Mouse (Mus musculus) liver, adult 2 months (tissue): ENCODE measurements around the gene Zdhhc25. TPM values are rescaled to one million over a fixed set of nuclear protein-coding genes. Genes with fewer than 3 reads are reported as not detected.

Experiments used
- DNase-seq: peaks from one replicate; pipeline ENCODE4 v3.0.0-alpha.2; 2011; ENCODE audit warnings: low read depth, low spot score; ENCODE audit errors: extremely low read depth
- H3K27ac ChIP-seq: fragments of 200-500 bp; replicated peaks from 2 replicates; pipeline ENCODE4 v1.5.1; 2012; ENCODE audit warnings: low read depth, mild to moderate bottlenecking, control low read depth, inconsistent platforms, low read length; ENCODE audit not compliant: insufficient read depth
- H3K27me3 ChIP-seq: fragments of 200-500 bp; 2 replicates; pipeline ENCODE4 v1.6.1; 2012; ENCODE audit warnings: mild to moderate bottlenecking, moderate library complexity, low read length, inconsistent platforms; ENCODE audit not compliant: control insufficient read depth, insufficient read depth
- H3K36me3 ChIP-seq: fragments of 200-500 bp; 2 replicates; pipeline ENCODE4 v1.6.1; 2012; ENCODE audit warnings: low read length, inconsistent platforms; ENCODE audit not compliant: control insufficient read depth, insufficient read depth
- H3K4me1 ChIP-seq: fragments of 200-500 bp; 2 replicates; pipeline ENCODE4 v1.6.1; 2011; ENCODE audit warnings: low read length; ENCODE audit not compliant: control insufficient read depth, insufficient read depth
- H3K4me3 ChIP-seq: fragments of 200-500 bp; 2 replicates; pipeline ENCODE4 v1.5.1; 2011; ENCODE audit warnings: low read depth, mild to moderate bottlenecking, control low read depth, low read length, moderate library complexity; ENCODE audit not compliant: insufficient read depth
- H3K79me2 ChIP-seq: fragments of 200-500 bp; 2 replicates; pipeline ENCODE4 v1.6.1; 2012; ENCODE audit warnings: inconsistent platforms, mild to moderate bottlenecking, low read length, moderate library complexity; ENCODE audit not compliant: control insufficient read depth, insufficient read depth
- H3K9ac ChIP-seq: fragments of 200-500 bp; 2 replicates; pipeline ENCODE4 v1.6.1; 2012; ENCODE audit warnings: low read depth, mild to moderate bottlenecking, control low read depth, inconsistent platforms, low read length
- CTCF ChIP-seq: fragments of 200-500 bp; IDR thresholded peaks from 2 replicates; pipeline ENCODE4 v1.5.1; 2011; ENCODE audit warnings: low read depth, low read length, control low read depth
- POLR2A ChIP-seq: fragments of 200-500 bp; IDR thresholded peaks from 2 replicates; pipeline ENCODE4 v1.6.1; 2011; ENCODE audit warnings: low read length, control low read depth; ENCODE audit not compliant: insufficient read depth; ENCODE audit errors: extremely low read depth
- WGBS: fragments of 180-500 bp; shearing (Covaris S2); methylation state at CpG from one replicate; pipeline ENCODE4 v1.1.7; 2018; 5-methylcytosine and 5-hydroxymethylcytosine counted together
- polyA plus RNA-seq: library from polyadenylated mRNA; depleted of rRNA; stranded (reverse); fragments of >200 nt; gene quantifications from 2 replicates; pipeline ENCODE4 v1.2.3, GENCODE M21; 2012
- total RNA-seq: library from RNA; depleted of rRNA; stranded (reverse); fragments of >200 nt; gene quantifications from 2 replicates; pipeline ENCODE4 v1.2.3, GENCODE M21; 2014

Zdhhc25 gene
- total and polyA plus RNA-seq, 2 experiments, result not detected

DNA sequence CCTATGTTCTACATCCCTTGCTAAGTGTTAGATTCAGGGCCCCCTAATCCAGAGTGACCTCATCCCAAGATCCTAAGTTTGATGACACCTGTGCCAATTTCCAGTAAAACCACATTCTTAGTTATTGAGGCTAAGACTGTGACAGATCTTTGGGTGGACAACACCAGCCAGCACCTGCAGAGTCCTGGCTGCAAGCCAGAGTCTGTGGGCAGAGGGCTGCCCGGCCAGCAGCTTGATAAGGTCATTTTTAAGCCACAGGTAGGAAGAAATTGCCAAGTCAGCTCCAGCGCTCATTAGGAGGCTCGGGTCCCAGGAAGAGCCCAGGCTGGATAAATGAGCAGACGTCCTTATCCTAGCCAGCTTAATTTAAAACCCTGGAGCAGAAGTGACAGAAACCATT is 34.3 kb upstream of the Zdhhc25 start:
- Histone ChIP-seq H3K4me3 (no peak overlapping the region), H3K27me3 (no peaks in the 10 kb centered on the region), H3K4me1 (no peaks in the 10 kb centered on the region), H3K36me3 (no peaks in the 10 kb centered on the region), H3K9ac (no peak overlapping the region), H3K27ac (no peak overlapping the region), H3K79me2 (no peaks in the 10 kb centered on the region)
- no peak for DNase-seq
- no peak for TF ChIP-seq CTCF
- no peak for TF ChIP-seq POLR2A
- 74% methylated on average over 4 of the region's 4 CpGs for WGBS

GRCm38 (mm10) chr15:88570697-88571096 is 29.4 kb upstream of the Zdhhc25 start:
- Histone ChIP-seq H3K9ac (no peak overlapping the region), H3K4me3 (no peak overlapping the region), H3K27me3 (no peaks in the 10 kb centered on the region), H3K4me1 (no peaks in the 10 kb centered on the region), H3K36me3 (no peaks in the 10 kb centered on the region), H3K27ac (no peak overlapping the region), H3K79me2 (no peaks in the 10 kb centered on the region)
- no peak for DNase-seq
- no peak for TF ChIP-seq CTCF
- no peak for TF ChIP-seq POLR2A
- WGBS, result 77% methylated on average over 17 of the region's 17 CpGs

- WGBS, result 78% methylated on average over 6 of the region's 6 CpGs
- Histone ChIP-seq H3K4me3 (no peak overlapping the region), H3K27ac (no peak overlapping the region), H3K79me2 (no peaks in the 10 kb centered on the region), H3K27me3 (no peaks in the 10 kb centered on the region), H3K9ac (no peak overlapping the region), H3K4me1 (no peaks in the 10 kb centered on the region), H3K36me3 (no peaks in the 10 kb centered on the region)
- TF ChIP-seq POLR2A, result no peak
- no peak for TF ChIP-seq CTCF
- no peak for DNase-seq
These were observed 20.6 kb upstream of the Zdhhc25 start for GRCm38 (mm10) chr15:88579461-88579860.

- TF ChIP-seq CTCF (no peak), POLR2A (no peak)
- H3K36me3 ChIP-seq, result no peaks in the 10 kb centered on the region
- 84% methylated on average over 3 of the region's 3 CpGs for WGBS
- H3K79me2 ChIP-seq, result no peaks in the 10 kb centered on the region
- no peak overlapping the region for H3K4me3 ChIP-seq
- no peaks in the 10 kb centered on the region for H3K4me1 ChIP-seq
- no peak overlapping the region for H3K27ac ChIP-seq
- no peaks in the 10 kb centered on the region for H3K27me3 ChIP-seq
- DNase-seq, result no peak
- H3K9ac ChIP-seq, result no peak overlapping the region
These were observed 2.4 kb downstream of the Zdhhc25 start for GRCm38 (mm10) chr15:88602496-88602895.

- Histone ChIP-seq H3K4me3 (no peak overlapping the region), H3K36me3 (no peaks in the 10 kb centered on the region), H3K4me1 (no peaks in the 10 kb centered on the region), H3K27me3 (no peaks in the 10 kb centered on the region), H3K9ac (no peak overlapping the region), H3K79me2 (no peaks in the 10 kb centered on the region), H3K27ac (no peak overlapping the region)
- no peak for DNase-seq
- 74% methylated on average over 9 of the region's 9 CpGs for WGBS
- no peak for TF ChIP-seq POLR2A
- no peak for TF ChIP-seq CTCF
These were observed 3.1 kb downstream of the Zdhhc25 start for GRCm38 (mm10) chr15:88603091-88603732.

GRCm38 (mm10) chr15:88603733-88604119 is 3.6 kb downstream of the Zdhhc25 start:
- 89% methylated on average over 1 of the region's 1 CpGs for WGBS
- Histone ChIP-seq H3K4me1 (no peaks in the 10 kb centered on the region), H3K9ac (no peak overlapping the region), H3K27me3 (no peaks in the 10 kb centered on the region), H3K79me2 (no peaks in the 10 kb centered on the region), H3K36me3 (no peaks in the 10 kb centered on the region), H3K4me3 (no peak overlapping the region), H3K27ac (no peak overlapping the region)
- no peak for DNase-seq
- no peak for TF ChIP-seq CTCF
- no peak for TF ChIP-seq POLR2A
